Mouse (Mus musculus) cerebellum, adult 2 months (tissue): Measurements from ENCODE around the gene Lnx2.

Experiments used
- CTCF ChIP-seq: fragments of 200-500 bp; IDR thresholded peaks from 2 replicates; pipeline ENCODE4 v1.5.1; 2011; ENCODE audit warnings: low read depth, mild to moderate bottlenecking, control low read depth, low read length, moderate library complexity, borderline replicate concordance; ENCODE audit not compliant: insufficient read depth
- POLR2A ChIP-seq: fragments of 200-500 bp; IDR thresholded peaks from 2 replicates; pipeline ENCODE4 v1.6.1; 2011; ENCODE audit warnings: low read length, control low read depth, borderline replicate concordance; ENCODE audit not compliant: insufficient read depth

GRCm38 (mm10) chr5:147098667-147099066 is 22.3 kb upstream of the Lnx2 start:
- TF ChIP-seq CTCF (no peak), POLR2A (no peak)
